Mouse (Mus musculus) CH12.LX (cell line): ENCODE data around the gene Gm37240. TPM values are rescaled to one million over a fixed set of nuclear protein-coding genes. Genes with fewer than 3 reads are reported as not detected.

Experiments
- DNase-seq: peaks from one replicate; pipeline ENCODE4 v3.0.0-alpha.2; 2013; ENCODE audit errors: extremely low read depth
- H3K27ac ChIP-seq: 2 replicates; pipeline ENCODE4 v1.5.1; 2012; ENCODE audit warnings: low read depth, mild to moderate bottlenecking, control low read depth, moderate library complexity; ENCODE audit not compliant: insufficient read depth
- H3K27me3 ChIP-seq: replicated peaks from 2 replicates; pipeline ENCODE3; 2012; ENCODE audit warnings: inconsistent platforms
- H3K36me3 ChIP-seq, 2 experiments: replicated peaks in 1 of 2; 2 replicates each; pipeline versions ENCODE3 to v1.6.1; 2012; ENCODE audit warnings: inconsistent platforms in 1 of 2, low read length in 1 of 2, mild to moderate bottlenecking in 1 of 2, mixed read lengths in 1 of 2, moderate library complexity in 1 of 2; ENCODE audit not compliant: control insufficient read depth in 1 of 2, insufficient read depth in 1 of 2
- H3K4me1 ChIP-seq, 2 experiments: 2 replicates each; pipeline ENCODE4 v1.6.1; 2012; ENCODE audit warnings: inconsistent platforms in 1 of 2, moderate library complexity in 1 of 2; ENCODE audit not compliant: insufficient read depth in 2 of 2, control insufficient read depth in 1 of 2
- H3K4me2 ChIP-seq: 2 replicates; pipeline ENCODE4 v1.6.1; 2012; ENCODE audit warnings: low read depth, mild to moderate bottlenecking, control low read depth; ENCODE audit not compliant: poor library complexity, insufficient read depth, severe bottlenecking
- H3K4me3 ChIP-seq, 3 experiments: fragments of 150-350 bp in 1 of 3; sonication (generic) in 1 of 3; replicated peaks in 1 of 3; 2 replicates each; pipeline versions ENCODE3 to v1.5.1; 2011 to 2012; ENCODE audit warnings: low read depth in 2 of 3, low read length in 2 of 3, mild to moderate bottlenecking in 2 of 3, moderate library complexity in 2 of 3, control low read depth in 1 of 3, improper control_type of control experiment in 1 of 3, inconsistent platforms in 1 of 3, mixed read lengths in 1 of 3; ENCODE audit not compliant: poor library complexity in 1 of 3
- H3K79me2 ChIP-seq: replicated peaks from 2 replicates; pipeline ENCODE4 v1.6.1; 2012; ENCODE audit warnings: mild to moderate bottlenecking, moderate library complexity; ENCODE audit not compliant: control insufficient read depth, poor library complexity, insufficient read depth, severe bottlenecking; ENCODE audit errors: extremely low read depth
- H3K9ac ChIP-seq: 2 replicates; pipeline ENCODE4 v1.6.1; 2012; ENCODE audit warnings: low read depth, mild to moderate bottlenecking, control low read depth, moderate library complexity; ENCODE audit not compliant: insufficient read depth
- H3K9me3 ChIP-seq: replicated peaks from 2 replicates; pipeline ENCODE3; 2012; ENCODE audit warnings: low read length, inconsistent platforms, mixed read lengths
- BHLHE40 ChIP-seq: IDR thresholded peaks from 2 replicates; pipeline ENCODE4 v1.6.1; 2011; ENCODE audit warnings: mild to moderate bottlenecking, low read depth, low read length, improper control_type of control experiment
- CTCF ChIP-seq, 2 experiments: IDR thresholded peaks in 1 of 2; conservative IDR thresholded peaks in 1 of 2; 2 replicates each; pipeline ENCODE4 v1.5.1; 2011 to 2012; ENCODE audit warnings: low read depth in 2 of 2, low read length in 2 of 2, improper control_type of control experiment in 1 of 2, inconsistent platforms in 1 of 2, mild to moderate bottlenecking in 1 of 2, moderate library complexity in 1 of 2
- ETS1 ChIP-seq: conservative IDR thresholded peaks from 2 replicates; pipeline ENCODE4 v1.6.1; 2012; ENCODE audit warnings: low read depth, mild to moderate bottlenecking, inconsistent platforms, low read length, improper control_type of control experiment, moderate library complexity
- GABPA ChIP-seq: IDR thresholded peaks from 2 replicates; pipeline ENCODE4 v1.6.1; 2012; ENCODE audit warnings: low read depth, low read length, improper control_type of control experiment, inconsistent platforms; ENCODE audit not compliant: insufficient replicate concordance
- HCFC1 ChIP-seq: IDR thresholded peaks from 2 replicates; pipeline ENCODE4 v1.6.1; 2012; ENCODE audit warnings: low read depth, mild to moderate bottlenecking, inconsistent platforms, low read length, improper control_type of control experiment
- IRF4 ChIP-seq: IDR thresholded peaks from 2 replicates; pipeline ENCODE4 v1.6.1; 2014; ENCODE audit warnings: low read depth, mild to moderate bottlenecking, inconsistent platforms, low read length, improper control_type of control experiment
- JUN ChIP-seq: IDR thresholded peaks from 2 replicates; pipeline ENCODE4 v1.6.1; 2011; ENCODE audit warnings: low read depth, mild to moderate bottlenecking, low read length, improper control_type of control experiment, moderate library complexity; ENCODE audit not compliant: insufficient read depth
- JUND ChIP-seq: conservative IDR thresholded peaks from 2 replicates; pipeline ENCODE4 v1.6.1; 2011; ENCODE audit warnings: low read depth, low read length, improper control_type of control experiment
- KAT2A ChIP-seq: IDR thresholded peaks from 2 replicates; pipeline ENCODE4 v1.6.1; 2012; ENCODE audit warnings: low read length, improper control_type of control experiment, inconsistent platforms; ENCODE audit not compliant: insufficient replicate concordance
- MAFK ChIP-seq: IDR thresholded peaks from 2 replicates; pipeline ENCODE4 v1.6.1; 2011; ENCODE audit warnings: low read length, improper control_type of control experiment; ENCODE audit not compliant: insufficient replicate concordance
- MAX ChIP-seq: IDR thresholded peaks from 2 replicates; pipeline ENCODE4 v1.6.1; 2011; ENCODE audit warnings: low read length, improper control_type of control experiment
- MAZ ChIP-seq: IDR thresholded peaks from 2 replicates; pipeline ENCODE4 v1.6.1; 2012; ENCODE audit warnings: low read depth, mild to moderate bottlenecking, inconsistent platforms, low read length, improper control_type of control experiment, moderate library complexity
- MEF2A ChIP-seq: IDR thresholded peaks from 2 replicates; pipeline ENCODE4 v1.6.1; 2014; ENCODE audit warnings: low read depth, mild to moderate bottlenecking, inconsistent platforms, low read length, improper control_type of control experiment, borderline replicate concordance
- MYC ChIP-seq: IDR thresholded peaks from 2 replicates; pipeline ENCODE4 v1.6.1; 2011; ENCODE audit warnings: low read depth, mild to moderate bottlenecking, improper control_type of control experiment, low read length
- PAX5 ChIP-seq: IDR thresholded peaks from 2 replicates; pipeline ENCODE4 v1.6.1; 2012; ENCODE audit warnings: low read length, inconsistent platforms, mixed read lengths
- POLR2A ChIP-seq: IDR thresholded peaks from 2 replicates; pipeline ENCODE4 v1.6.1; 2011; ENCODE audit warnings: low read depth, mild to moderate bottlenecking, improper control_type of control experiment, low read length
- RCOR1 ChIP-seq: conservative IDR thresholded peaks from 2 replicates; pipeline ENCODE4 v1.6.1; 2012; ENCODE audit warnings: low read depth, mild to moderate bottlenecking, inconsistent platforms, low read length, improper control_type of control experiment
- SIN3A ChIP-seq: IDR thresholded peaks from 2 replicates; pipeline ENCODE4 v1.6.1; 2012; ENCODE audit warnings: low read length, improper control_type of control experiment, inconsistent platforms
- SMC3 ChIP-seq: IDR thresholded peaks from 2 replicates; pipeline ENCODE4 v1.6.1; 2011; ENCODE audit warnings: low read depth, low read length, improper control_type of control experiment
- TBP ChIP-seq: conservative IDR thresholded peaks from 2 replicates; pipeline ENCODE4 v1.6.1; 2011; ENCODE audit warnings: low read depth, low read length, improper control_type of control experiment
- TCF12 ChIP-seq: IDR thresholded peaks from 2 replicates; pipeline ENCODE4 v1.6.1; 2014; ENCODE audit warnings: low read depth, mild to moderate bottlenecking, inconsistent platforms, low read length, improper control_type of control experiment
- USF1 ChIP-seq: IDR thresholded peaks from 2 replicates; pipeline ENCODE4 v1.6.1; 2014; ENCODE audit warnings: low read depth, mild to moderate bottlenecking, inconsistent platforms, low read length, improper control_type of control experiment
- USF2 ChIP-seq: conservative IDR thresholded peaks from 2 replicates; pipeline ENCODE4 v1.6.1; 2011; ENCODE audit warnings: low read depth, low read length, improper control_type of control experiment
- ZKSCAN1 ChIP-seq: IDR thresholded peaks from 2 replicates; pipeline ENCODE4 v1.6.1; 2012; ENCODE audit warnings: low read depth, inconsistent platforms, low read length, improper control_type of control experiment, borderline replicate concordance
- ZMIZ1 ChIP-seq: IDR thresholded peaks from 2 replicates; pipeline ENCODE4 v1.6.1; 2012; ENCODE audit warnings: low read depth, mild to moderate bottlenecking, inconsistent platforms, low read length, improper control_type of control experiment
- ZNF384 ChIP-seq: IDR thresholded peaks from 2 replicates; pipeline ENCODE4 v1.6.1; 2012; ENCODE audit warnings: low read depth, low read length, improper control_type of control experiment, inconsistent platforms
- dilution Hi-C: fragments of 300-500 bp; cut with MboI; formaldehyde crosslinking; loops from 2 replicates; pipeline ENCODE4 v1.14.3; 2020; ENCODE audit warnings: low sequenced_read_pairs; ENCODE audit not compliant: extremely low pct_unique_long_range_greater_than_20kb, extremely low pct_ligation_motif_present
- in situ Hi-C: fragments of 300-500 bp; cut with MboI; formaldehyde crosslinking; loops from 3 replicates; pipeline ENCODE4 v1.14.3; 2019; ENCODE audit warnings: low sequenced_read_pairs, low pct_ligation_motif_present, low pct_unique_long_range_greater_than_20kb, mixed read lengths
- polyA plus RNA-seq: library from polyadenylated mRNA; unstranded; fragments of >175 nt; gene quantifications from 2 replicates; pipeline ENCODE4 v1.2.1, GENCODE M21; 2012; ENCODE audit warnings: low read depth; ENCODE audit not compliant: insufficient read length
- total RNA-seq, 2 experiments: library from RNA; depleted of rRNA; stranded (reverse); fragments of 300-350 nt in 1 of 2; fragments of >200 nt in 1 of 2; gene quantifications; 2 replicates each; pipeline ENCODE4 v1.2.3; 2012 to 2014

The Gm37240 gene
- total and polyA plus RNA-seq, 3 experiments: 0.08 to 0.19 (median 0.14) TPM

DNA sequence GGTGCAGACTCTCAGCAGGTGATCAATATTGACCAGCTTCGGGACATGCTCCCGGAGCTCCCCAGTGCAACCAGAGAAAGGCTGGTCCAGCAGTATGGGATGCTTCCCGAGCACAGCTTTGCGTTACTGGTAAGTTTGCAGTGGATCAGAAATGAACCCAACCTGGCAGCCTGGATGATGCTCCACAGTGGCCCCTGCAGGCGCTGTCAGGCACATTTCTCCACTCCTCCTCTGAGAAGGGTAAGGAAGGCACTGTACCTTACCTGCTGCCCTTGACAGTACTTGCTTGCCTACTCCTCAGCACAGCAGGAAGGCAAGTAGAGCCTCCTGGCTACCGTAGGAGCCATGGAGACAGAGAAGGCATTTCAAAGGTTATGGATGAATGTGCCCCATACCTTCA is 268.4 kb downstream of the Gm37240 start:
- dilution Hi-C loops: no loop called here
- TF ChIP-seq CTCF (conservative IDR thresholded peaks at IDR 0.05 in 1 of 2, IDR thresholded peaks at IDR 0.05 in 1 of 2; ENCODE audit: low read depth in 2 of 2, low read length in 2 of 2) (peak in 1 of 2 experiments; percentile 28; a peak in 2 of 4 replicates), TBP (no peak)
- in situ Hi-C loops: no loop called here

DNA sequence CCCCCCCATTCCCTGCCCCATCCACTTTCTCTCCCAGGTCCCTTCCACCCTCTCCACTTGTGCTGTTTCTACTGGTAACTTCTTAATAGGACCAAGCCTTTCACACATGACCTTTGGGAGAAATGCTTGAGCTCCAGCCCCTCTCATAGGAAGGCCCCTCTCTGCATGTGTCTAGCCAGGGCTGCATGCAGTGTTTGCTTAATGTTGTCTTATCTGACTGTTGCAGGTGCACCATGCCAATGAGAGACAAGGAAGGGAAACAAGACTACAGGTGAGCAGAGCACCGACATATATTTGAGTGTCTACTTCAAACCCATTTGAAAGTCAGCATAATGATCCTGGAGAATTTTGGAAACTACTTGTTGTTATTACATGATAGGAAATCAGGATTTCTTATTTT is 270.9 kb downstream of the Gm37240 start:
- Histone ChIP-seq H3K4me3 (no peak overlapping the region), H3K9ac (no peak overlapping the region), H3K27ac (no peak overlapping the region), H3K9me3 (no peaks in the 10 kb centered on the region), H3K27me3 (no peaks in the 10 kb centered on the region), H3K4me1 (no peaks in the 10 kb centered on the region), H3K36me3 (peaks cover 46 to 75% of the 10 kb centered on the region in 2 experiments), H3K4me2 (no peak overlapping the region), H3K79me2 (no peaks in the 10 kb centered on the region)
- no peak for DNase-seq
- in situ Hi-C loops (no loop called here), dilution Hi-C loops (no loop called here)
- TF ChIP-seq JUN (no peak), MEF2A (no peak), USF2 (no peak), HCFC1 (no peak), TCF12 (no peak), KAT2A (no peak), IRF4 (no peak), JUND (no peak), POLR2A (no peak), TBP (no peak), BHLHE40 (no peak), MAFK (no peak), ZMIZ1 (no peak)

More for the DNA sequence above, 268.4 kb downstream of the Gm37240 start:
- Histone ChIP-seq H3K4me1 (no peaks in the 10 kb centered on the region), H3K79me2 (no peaks in the 10 kb centered on the region), H3K36me3 (peaks cover 31 to 57% of the 10 kb centered on the region in 2 experiments), H3K27me3 (no peaks in the 10 kb centered on the region), H3K27ac (no peak overlapping the region), H3K4me2 (no peak overlapping the region), H3K4me3 (no peak overlapping the region), H3K9me3 (peaks cover 2% of the 10 kb centered on the region), H3K9ac (no peak overlapping the region)
- no peak for DNase-seq

DNA sequence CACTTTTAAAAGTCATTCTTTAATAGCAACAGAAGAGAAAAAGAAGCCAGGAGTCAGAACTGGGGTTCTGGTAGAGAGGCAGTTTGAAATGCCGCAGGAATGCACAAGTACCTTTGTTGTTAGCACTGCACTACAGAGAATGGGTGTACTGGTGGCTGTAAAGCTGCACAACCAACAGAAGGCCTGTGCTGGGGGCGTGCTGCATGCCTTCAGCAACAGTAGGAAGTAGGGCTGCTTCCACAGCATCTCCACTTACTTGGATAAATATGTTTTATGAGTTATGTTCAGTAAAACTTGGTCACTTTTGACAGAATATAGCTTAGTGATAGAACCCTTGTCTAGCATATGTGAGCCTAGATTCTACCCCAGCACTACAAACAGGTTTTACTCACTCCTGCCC is 279.6 kb downstream of the Gm37240 start:
- H3K4me3 ChIP-seq: no peak overlapping the region
- dilution Hi-C loops: no loop called here
- in situ Hi-C loops: no loop called here
- no peak for DNase-seq
- H3K36me3 ChIP-seq: peaks cover 41 to 90% of the 10 kb centered on the region in 2 experiments
- H3K27me3 ChIP-seq: no peaks in the 10 kb centered on the region
- peaks cover 0 to 6% of the 10 kb centered on the region in 2 experiments; a peak in 1 of 4 replicates for H3K4me1 ChIP-seq
- no peak overlapping the region for H3K9ac ChIP-seq
- no peaks in the 10 kb centered on the region for H3K9me3 ChIP-seq
- H3K4me2 ChIP-seq: no peak overlapping the region
- no peaks in the 10 kb centered on the region for H3K79me2 ChIP-seq
- H3K27ac ChIP-seq: no peak overlapping the region
- TF ChIP-seq HCFC1: no peak
- TF ChIP-seq JUND: no peak
- TF ChIP-seq MAZ: no peak
- TF ChIP-seq MAX: no peak
- TF ChIP-seq POLR2A: no peak
- no peak for TF ChIP-seq MYC
- TF ChIP-seq ZKSCAN1: no peak
- no peak for TF ChIP-seq IRF4
- TF ChIP-seq SIN3A: no peak
- no peak for TF ChIP-seq BHLHE40
- TF ChIP-seq GABPA: no peak
- TF ChIP-seq RCOR1: no peak
- TF ChIP-seq ZNF384: no peak
- no peak for TF ChIP-seq TBP
- TF ChIP-seq USF1: no peak
- no peak for TF ChIP-seq SMC3
- TF ChIP-seq ETS1: no peak
- TF ChIP-seq PAX5: no peak
